16 mouse cellular contexts compared by ENCODE assay signal in the genomic region with DNA sequence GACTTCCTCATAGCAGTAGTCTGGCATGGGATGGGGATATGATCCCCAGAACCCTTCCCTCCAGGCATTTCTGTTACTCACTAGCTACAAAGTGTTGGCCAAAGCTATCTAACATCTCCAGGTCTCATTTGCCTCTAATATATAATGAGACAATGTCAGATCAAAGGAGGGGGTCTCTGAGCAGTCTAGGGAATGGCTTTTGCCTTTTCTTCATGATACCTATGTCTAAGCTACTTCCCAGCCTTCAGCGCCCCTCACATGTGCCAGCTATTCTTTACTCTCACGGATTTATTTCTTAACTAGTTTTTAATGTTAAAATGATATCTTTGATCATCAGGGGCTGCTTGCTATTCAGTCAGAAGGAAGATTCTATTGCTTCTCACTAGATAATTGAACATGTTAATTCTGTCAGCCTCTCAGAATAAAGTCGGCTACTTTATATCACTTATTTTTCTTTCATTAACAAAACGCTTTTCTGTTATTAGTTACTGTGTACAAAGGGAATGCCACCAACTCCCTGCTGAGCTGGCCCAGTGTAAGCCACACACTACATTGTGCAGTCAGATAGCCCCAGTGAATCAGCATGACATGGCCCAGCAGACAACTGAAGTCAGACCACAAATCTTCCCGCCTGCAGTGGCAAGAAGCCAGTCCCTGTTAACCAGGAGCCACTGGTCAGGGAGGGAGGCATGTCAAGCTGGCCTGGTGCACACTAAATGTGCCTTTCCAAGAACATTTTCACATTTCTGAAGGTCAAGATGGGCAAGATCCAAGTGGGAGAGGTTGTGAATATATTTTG.
DNase-seq lines count a peak whose midpoint lies in the region; TF ChIP-seq lines count a peak whose summit lies in the region.
"Had no signal": no experiment of that assay in that cellular context is flagged by ENCODE, and none has a peak within 500 bp of the region (broad histone marks: within the 10 kb centered on the region; RNA-seq: fewer than 3 reads in every experiment).

No protein-coding gene starts in this region.

- no peak for TF ChIP-seq CTCF in C2C12 (IDR thresholded peaks at IDR 0.05; ENCODE audit: control insufficient read depth, insufficient read depth, insufficient read length)

- no peak overlapping the region for H3ac ChIP-seq in C2C12 (ENCODE audit: control insufficient read depth, insufficient read length, low read depth)

- DNase-seq in cerebellum, postnatal 14 days = peak; percentile 71 to 74
- DNase-seq in cerebellum, adult 11 months = no peak
- DNase-seq in lung, postnatal 10 days = peak; percentile 5
- DNase-seq in lung, adult 18-20 months = no peak
- DNase-seq in cerebellum, postnatal 36 days = peak; percentile 14
- no peak for DNase-seq in MN1 (ENCODE audit: low spot score)
- no peak for DNase-seq in spleen, adult 12 weeks (ENCODE audit: low spot score)
- DNase-seq: gastrocnemius, adult 2 months; kidney, postnatal 36 days; liver; right cerebral cortex, postnatal 4 days had no signal

- no peaks in the 10 kb centered on the region for H3K79me2 ChIP-seq in C2C12 (ENCODE audit: control insufficient read depth, insufficient read depth)

- H3K4me3 ChIP-seq in C2C12 (ENCODE audit: insufficient read depth, poor library complexity, severe bottlenecking) = no peak overlapping the region
- H3K4me3 ChIP-seq: embryonic facial prominence, embryonic 10.5 days; gastrocnemius, adult 2 months; heart, embryonic 13.5 days; left cerebral cortex, adult 2 months; stomach, embryonic 15.5 days had no signal

- no peaks in the 10 kb centered on the region for H3K27me3 ChIP-seq in C2C12 (ENCODE audit: control insufficient read depth, insufficient read depth, insufficient read length)
- H3K27me3 ChIP-seq: heart, embryonic 13.5 days; stomach, embryonic 15.5 days had no signal

- no peaks in the 10 kb centered on the region for H3K36me3 ChIP-seq in C2C12 (ENCODE audit: control insufficient read depth, insufficient read depth)
- H3K36me3 ChIP-seq: embryonic facial prominence, embryonic 10.5 days; heart, embryonic 13.5 days; stomach, embryonic 15.5 days had no signal

- no peaks in the 10 kb centered on the region for H3K79me3 ChIP-seq in C2C12 (ENCODE audit: low read depth)

TF ChIP-seq in C2C12, 6 proteins besides CTCF, POLR2A, EP300 and RAD21:
- peak; percentile 23 for TF ChIP-seq MYOD1 (IDR thresholded peaks at IDR 0.05; ENCODE audit: control insufficient read depth, insufficient read length, low read depth)
- no peak for TF ChIP-seq MYOG (IDR thresholded peaks at IDR 0.05; ENCODE audit: control insufficient read depth, extremely low read depth, insufficient read length)
- peak; percentile 30 for TF ChIP-seq MAX (IDR thresholded peaks at IDR 0.05)
- no peak for TF ChIP-seq USF1 (IDR thresholded peaks at IDR 0.05; ENCODE audit: low read depth)
- TF ChIP-seq FOSL1 (IDR thresholded peaks at IDR 0.05; ENCODE audit: insufficient read depth, low read length, poor library complexity, severe bottlenecking) = peak; percentile 65
- TF ChIP-seq CEBPB (IDR thresholded peaks at IDR 0.05; ENCODE audit: low read depth) = no peak

Comparison
In these comparisons a context has a peak if more than half of its experiments do, and no peak if none do; other contexts are left out.
1. DNase-seq: peak in cerebellum, postnatal 14 days (2 of 2), lung, postnatal 10 days (single experiment) and cerebellum, postnatal 36 days (2 of 2); none in cerebellum, adult 11 months (single experiment), lung, adult 18-20 months (0 of 2), MN1 (single experiment) and spleen, adult 12 weeks (single experiment).